Mouse (Mus musculus): ENCODE results near the gene Gm6337.
"Not testable (repeated sequence)": the region's sequence is repeated elsewhere in the genome, so short reads cannot be mapped to it uniquely, and the experiment has no call there.

The Gm6337 gene

DNA sequence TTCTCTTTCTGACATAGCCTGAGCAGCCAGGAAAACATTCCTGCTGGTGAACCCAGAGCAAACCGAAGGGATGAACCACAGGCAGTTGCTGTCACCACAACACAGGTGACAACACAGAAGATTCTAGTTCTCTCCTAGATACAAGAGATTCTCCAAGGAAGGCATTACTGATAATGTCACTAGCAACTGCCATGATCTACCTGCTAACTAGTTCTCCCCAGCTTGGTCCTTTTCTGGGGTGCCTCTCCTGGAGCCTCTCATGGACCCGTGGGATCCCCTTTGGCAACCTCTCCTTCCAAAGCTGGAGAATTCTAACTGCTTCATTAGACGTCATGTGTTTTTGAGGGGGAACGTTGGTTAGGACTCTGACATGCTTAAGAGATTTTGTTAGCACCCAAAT is at the start of gene Gm6337:
TSS of gene Gm6337 (minus strand) at position 101 of the 400 bp plus-strand sequence.
- DNase-seq (ENCODE audit: low spot score) = not testable (repeated sequence)

DNA sequence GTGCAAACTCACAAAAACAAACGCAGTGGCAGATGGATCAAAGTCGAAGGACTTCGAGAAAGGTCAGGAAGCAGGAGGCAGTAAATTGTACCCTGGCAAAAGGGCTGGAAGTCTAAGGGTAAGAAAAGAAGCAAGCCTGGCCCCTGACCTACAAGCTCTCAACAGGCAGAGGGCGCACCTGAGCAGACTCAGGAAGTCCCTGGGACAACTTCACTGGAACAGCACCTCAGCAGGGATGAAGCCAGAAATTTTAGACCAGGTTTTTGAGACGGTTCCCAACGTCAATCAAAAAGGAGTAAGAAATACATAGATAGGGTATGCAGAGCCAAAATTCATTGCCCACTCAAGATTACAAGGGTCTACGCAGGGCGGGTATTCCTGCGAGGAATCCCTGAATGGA is 49.4 kb upstream of the Gm6337 start:
- not testable (repeated sequence) for DNase-seq (ENCODE audit: low spot score)

DNA sequence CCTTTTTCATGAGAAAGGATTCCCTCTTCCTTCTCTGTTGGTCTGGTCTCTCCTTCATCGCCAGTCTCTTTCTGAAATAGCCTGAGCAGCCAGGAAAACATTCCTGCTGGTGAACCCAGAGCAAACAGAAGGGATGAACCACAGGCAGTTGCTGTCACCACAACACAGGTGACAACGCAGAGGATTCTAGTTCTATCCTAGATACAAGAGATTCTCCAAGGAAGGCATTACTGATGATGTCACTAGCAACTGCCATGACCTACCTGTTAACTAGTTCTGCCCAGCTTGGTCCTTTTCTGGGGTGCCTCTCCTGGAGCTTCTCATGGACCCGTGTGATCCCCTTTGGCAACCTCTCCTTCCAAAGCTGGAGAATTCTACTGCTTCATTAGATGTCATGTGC is 35.8 kb upstream of the Gm6337 start, which contains the start of gene Gm8206:
TSS of gene Gm8206 (minus strand) at position 101 of the 400 bp plus-strand sequence.
- not testable (repeated sequence) for DNase-seq (ENCODE audit: low spot score)

All from ovary, postnatal 10 days (tissue).